Mouse (Mus musculus) lung, adult 18-20 months (tissue): ENCODE results near the gene Tmf1.

Experiments used
- DNase-seq, 2 experiments: peaks; one replicate each; pipeline ENCODE4 v3.0.0; 2022; ENCODE audit warnings: mixed read lengths in 2 of 2

Tmf1 gene

GRCm38 (mm10) chr6:97104264-97104852 lies 74.6 kb downstream of the Tmf1 start:
- no peak for DNase-seq
